Comparison of ENCODE assay signal across 7 mouse cellular contexts in genomic region chr7:80026990-80027635, GRCm38 (mm10). TPM values are rescaled to one million over a fixed set of nuclear protein-coding genes. Genes with fewer than 3 reads are reported as not detected.
DNase-seq lines count a peak whose midpoint lies in the region; ATAC-seq and TF ChIP-seq lines count a peak whose summit lies in the region.

No protein-coding gene starts in this region.

- no peaks in the 10 kb centered on the region for H3K27me3 ChIP-seq in intestine, postnatal 0 days (replicated peaks; ENCODE audit: control insufficient read depth, insufficient read depth, low read length)
- no peaks in the 10 kb centered on the region for H3K27me3 ChIP-seq in limb, embryonic 14.5 days (ENCODE audit: control insufficient read depth, insufficient read depth, low read length)
- H3K27me3 ChIP-seq in midbrain, embryonic 14.5 days (ENCODE audit: control insufficient read depth, insufficient read depth, low read length) = no peaks in the 10 kb centered on the region

- 0 out of 2 replicates have a peak, but pooled peaks have one; percentile 17 for TF ChIP-seq CTCF in intestine, postnatal 0 days (IDR thresholded peaks at IDR 0.05; ENCODE audit: low read depth)

- no peaks in the 10 kb centered on the region for H3K36me3 ChIP-seq in intestine, postnatal 0 days (ENCODE audit: control insufficient read depth, insufficient read depth)
- no peaks in the 10 kb centered on the region for H3K36me3 ChIP-seq in limb, embryonic 14.5 days (ENCODE audit: control insufficient read depth, insufficient read depth, low read length)
- H3K36me3 ChIP-seq in midbrain, embryonic 14.5 days (ENCODE audit: control insufficient read depth, insufficient read depth, low read length) = no peaks in the 10 kb centered on the region

- peaks cover 4% of the 10 kb centered on the region; the same call in 1 of the 2 replicates for H3K4me1 ChIP-seq in intestine, postnatal 0 days (replicated peaks; ENCODE audit: control insufficient read depth, insufficient read depth, low read length)
- H3K4me1 ChIP-seq in limb, embryonic 14.5 days (ENCODE audit: control insufficient read depth, insufficient read depth, low read length) = peaks cover 21% of the 10 kb centered on the region
- H3K4me1 ChIP-seq in midbrain, embryonic 14.5 days (ENCODE audit: control insufficient read depth, insufficient read depth, low read length) = peaks cover 30% of the 10 kb centered on the region

- H3K4me2 ChIP-seq in intestine, postnatal 0 days (replicated peaks; ENCODE audit: low read depth) = peak overlapping the region; percentile 92
- peak overlapping the region; percentile 91 for H3K4me2 ChIP-seq in limb, embryonic 14.5 days (replicated peaks; ENCODE audit: low read depth, low read length, severe bottlenecking)
- peak overlapping the region; percentile 88 for H3K4me2 ChIP-seq in midbrain, embryonic 14.5 days (ENCODE audit: low read length)

- no peaks in the 10 kb centered on the region for H3K9me3 ChIP-seq in intestine, postnatal 0 days (ENCODE audit: control insufficient read depth)
- no peaks in the 10 kb centered on the region for H3K9me3 ChIP-seq in limb, embryonic 14.5 days (ENCODE audit: control insufficient read depth, low read length)
- no peaks in the 10 kb centered on the region for H3K9me3 ChIP-seq in midbrain, embryonic 14.5 days (ENCODE audit: control insufficient read depth, low read length)

- peak; percentile 89 to 93 for DNase-seq in adrenal gland, adult (ENCODE audit: inconsistent age in 2 of 2, low spot score in 1 of 2)
- DNase-seq in embryo, embryonic 11 days = peak; percentile 75
- peak; percentile 99 for DNase-seq in heart, adult 11 months
- DNase-seq in limb, embryonic 14.5 days (ENCODE audit: low spot score) = peak; percentile 58
- peak; percentile 69 for DNase-seq in midbrain, embryonic 14.5 days
- peak; percentile 69 to 84 for DNase-seq in spleen, postnatal 10 days (ENCODE audit: low spot score in 2 of 2)

- WGBS in intestine, postnatal 0 days = under 1% methylated on average over 51 of the region's 71 CpGs
- 1% methylated on average over 44 of the region's 71 CpGs for WGBS in limb, embryonic 14.5 days
- under 1% methylated on average over 68 of the region's 71 CpGs for WGBS in midbrain, embryonic 14.5 days

- peak; percentile 5; the same call in 1 of the 2 replicates for ATAC-seq in intestine, postnatal 0 days
- peak; percentile 17; the same call in 1 of the 2 replicates for ATAC-seq in limb, embryonic 14.5 days (ENCODE audit: low FRiP score, low read depth)
- no peak for ATAC-seq in midbrain, embryonic 14.5 days (ENCODE audit: low FRiP score, low TSS enrichment)

- TF ChIP-seq POLR2A in limb, embryonic 14.5 days (IDR thresholded peaks at IDR 0.05; ENCODE audit: borderline replicate concordance, extremely low read depth, insufficient read depth, insufficient read length) = peak; percentile 48; the same call in 1 of the 2 replicates

- H3K9ac ChIP-seq in intestine, postnatal 0 days (ENCODE audit: low read depth, low read length) = peak overlapping the region; percentile 94
- peak overlapping the region; percentile 90 for H3K9ac ChIP-seq in limb, embryonic 14.5 days (ENCODE audit: low read depth, low read length, severe bottlenecking)
- peak overlapping the region; percentile 96 for H3K9ac ChIP-seq in midbrain, embryonic 14.5 days (replicated peaks; ENCODE audit: low read length)

- peak overlapping the region; percentile 99 for H3K27ac ChIP-seq in intestine, postnatal 0 days (ENCODE audit: low read depth, low read length)
- H3K27ac ChIP-seq in limb, embryonic 14.5 days (replicated peaks; ENCODE audit: low read depth, low read length) = peak overlapping the region; percentile 97
- peak overlapping the region; percentile 95 for H3K27ac ChIP-seq in midbrain, embryonic 14.5 days (replicated peaks; ENCODE audit: low read depth, low read length)

- peak overlapping the region; percentile 90 for H3K4me3 ChIP-seq in intestine, postnatal 0 days (ENCODE audit: low read depth, low read length)
- peak overlapping the region; percentile 78 for H3K4me3 ChIP-seq in limb, embryonic 14.5 days (replicated peaks; ENCODE audit: low read length)
- H3K4me3 ChIP-seq in midbrain, embryonic 14.5 days (replicated peaks; ENCODE audit: low read depth, low read length) = peak overlapping the region; percentile 76

RNA-seq across cellular contexts. Expression of gene Zfp710, which starts 2.5 kb away (rescaled TPM):
- 8.5 and 9.4 TPM in 2 replicates for polyA plus RNA-seq in intestine, postnatal 0 days (2015; fragmentation: Nextera tagmentation; extraction: Ambion mirVana)
- polyA plus RNA-seq in limb, embryonic 14.5 days (2012; rRNA removed) = 24.7 and 35.5 TPM in 2 replicates
- polyA plus RNA-seq in limb, embryonic 14.5 days (2014; fragmentation: Nextera tagmentation; extraction: Ambion mirVana) = 15.0 and 16.9 TPM in 2 replicates
- 17.0 and 17.7 TPM in 2 replicates for polyA plus RNA-seq in midbrain, embryonic 14.5 days (2014; fragmentation: Nextera tagmentation; extraction: Ambion mirVana)
